Mouse (Mus musculus): ENCODE measurements at regions not wholly inside any gene's neighbourhood (a gene's known extent, or its start where the extent isn't known, plus 50 kb on each side); places are given as distances from the start of the nearest gene placed in this dataset.

DNA sequence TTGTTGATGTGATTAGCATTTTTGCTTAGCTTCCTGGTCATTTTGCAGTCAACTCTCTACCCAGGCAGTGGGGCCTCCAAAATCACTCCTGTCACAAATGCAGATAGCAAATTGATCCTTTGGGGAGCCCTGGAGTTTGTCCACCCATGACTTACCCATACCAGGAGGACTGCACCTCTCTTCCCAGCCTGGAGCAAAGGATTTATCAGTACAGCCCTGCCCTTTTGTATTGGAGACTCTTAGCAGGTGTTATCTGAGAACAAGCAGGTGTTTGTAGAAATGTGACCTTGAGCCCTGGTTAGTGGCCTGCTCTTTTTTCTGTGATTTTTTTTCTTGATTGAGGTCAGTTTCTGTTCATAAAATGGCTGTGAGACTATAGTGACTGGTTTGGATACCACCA, 392.6 kb downstream of the Bcl11a start:
- TF ChIP-seq CTCF (IDR thresholded peaks at IDR 0.05; ENCODE audit: low read depth), result no peak
- no peak for TF ChIP-seq EP300 (optimal IDR thresholded peaks at IDR 0.05)

Data from stomach, postnatal 0 days (tissue).